Mouse (Mus musculus) spleen, adult 12 weeks (tissue): ENCODE data around the gene Sh3pxd2a.

ENCODE experiments used
- DNase-seq: peaks from one replicate; pipeline ENCODE4 v3.0.0; 2022; ENCODE audit warnings: low spot score

Sh3pxd2a gene

GRCm38 (mm10) chr19:47371521-47371920 is 92.7 kb downstream of the Sh3pxd2a start:
- DNase-seq, result no peak

- DNase-seq, result no peak
Observed at GRCm38 (mm10) chr19:47369008-47369407, 95.2 kb downstream of the Sh3pxd2a start.

DNA sequence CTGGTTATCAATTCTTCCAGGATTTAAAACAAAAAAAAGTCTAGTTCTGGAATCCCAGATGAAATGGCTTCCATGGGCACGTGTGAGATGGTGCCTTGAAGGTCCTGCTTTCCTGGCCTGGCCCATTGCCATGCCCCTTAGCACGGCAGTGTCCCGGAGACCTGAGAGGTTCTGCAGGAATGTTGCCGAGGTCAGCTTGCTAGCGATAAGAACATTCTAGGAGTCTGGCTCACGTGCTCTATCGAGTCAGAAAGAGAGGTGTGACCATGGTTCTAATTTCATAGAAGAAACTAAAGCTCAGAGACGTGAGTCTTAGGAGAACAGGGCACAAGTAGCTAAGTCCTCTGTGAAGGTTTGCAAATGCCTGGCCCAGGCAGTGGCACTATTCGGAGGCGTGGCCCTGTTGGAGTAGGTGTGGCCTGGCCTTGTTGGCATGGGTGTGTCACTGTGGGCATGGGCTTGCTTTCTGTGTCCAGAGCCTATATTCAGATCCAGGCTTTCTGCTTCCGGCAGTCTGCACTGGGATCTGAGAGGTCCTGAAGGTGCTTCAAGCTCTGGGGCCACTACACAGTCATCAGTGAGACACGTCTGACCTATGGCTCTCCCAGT is 96.8 kb downstream of the Sh3pxd2a start:
- no peak for DNase-seq

DNA sequence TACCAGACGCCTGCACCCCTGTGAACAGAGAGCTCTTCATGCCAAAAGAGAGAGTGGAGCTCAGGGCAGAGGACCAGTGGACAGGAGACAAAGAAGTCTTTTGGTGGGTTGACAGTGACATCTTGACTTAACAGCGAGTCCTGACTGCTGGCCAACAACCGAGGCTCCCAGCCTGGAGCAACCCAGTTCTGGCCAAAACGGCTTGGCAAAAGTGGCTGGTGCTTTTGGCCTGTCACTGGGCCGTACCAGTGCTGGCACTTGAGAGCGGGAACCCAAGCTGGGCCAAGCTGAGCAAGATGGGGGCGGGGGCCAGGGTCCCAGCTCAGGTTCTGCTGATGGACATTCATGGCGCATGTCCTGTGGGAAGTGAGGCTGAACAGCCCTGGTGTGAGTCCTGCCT is 97.6 kb downstream of the Sh3pxd2a start:
- DNase-seq, result no peak

- DNase-seq, result no peak
Observed at GRCm38 (mm10) chr19:47363086-47363668, 101.0 kb downstream of the Sh3pxd2a start.

GRCm38 (mm10) chr19:47360921-47361320 is 103.3 kb downstream of the Sh3pxd2a start:
- no peak for DNase-seq

DNA sequence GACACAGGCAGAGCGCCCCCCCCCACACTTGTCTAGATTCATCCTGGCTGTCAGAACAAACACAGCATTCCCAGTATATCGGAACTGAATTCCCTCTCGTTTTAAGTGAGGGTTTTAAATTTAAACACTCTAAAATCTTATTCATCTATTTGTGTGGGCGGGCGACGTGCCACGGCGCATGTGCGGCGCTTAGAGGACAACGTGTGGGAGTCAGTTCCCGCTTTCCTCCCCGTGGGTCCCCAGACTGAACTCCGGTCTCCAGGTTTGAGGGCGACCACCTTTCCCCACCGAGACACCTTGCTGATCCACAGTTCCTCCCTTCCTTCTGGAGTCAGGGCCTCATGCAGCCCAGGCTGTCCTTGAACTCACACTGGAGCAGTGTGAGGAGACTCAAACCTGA is 104.2 kb downstream of the Sh3pxd2a start:
- no peak for DNase-seq

DNA sequence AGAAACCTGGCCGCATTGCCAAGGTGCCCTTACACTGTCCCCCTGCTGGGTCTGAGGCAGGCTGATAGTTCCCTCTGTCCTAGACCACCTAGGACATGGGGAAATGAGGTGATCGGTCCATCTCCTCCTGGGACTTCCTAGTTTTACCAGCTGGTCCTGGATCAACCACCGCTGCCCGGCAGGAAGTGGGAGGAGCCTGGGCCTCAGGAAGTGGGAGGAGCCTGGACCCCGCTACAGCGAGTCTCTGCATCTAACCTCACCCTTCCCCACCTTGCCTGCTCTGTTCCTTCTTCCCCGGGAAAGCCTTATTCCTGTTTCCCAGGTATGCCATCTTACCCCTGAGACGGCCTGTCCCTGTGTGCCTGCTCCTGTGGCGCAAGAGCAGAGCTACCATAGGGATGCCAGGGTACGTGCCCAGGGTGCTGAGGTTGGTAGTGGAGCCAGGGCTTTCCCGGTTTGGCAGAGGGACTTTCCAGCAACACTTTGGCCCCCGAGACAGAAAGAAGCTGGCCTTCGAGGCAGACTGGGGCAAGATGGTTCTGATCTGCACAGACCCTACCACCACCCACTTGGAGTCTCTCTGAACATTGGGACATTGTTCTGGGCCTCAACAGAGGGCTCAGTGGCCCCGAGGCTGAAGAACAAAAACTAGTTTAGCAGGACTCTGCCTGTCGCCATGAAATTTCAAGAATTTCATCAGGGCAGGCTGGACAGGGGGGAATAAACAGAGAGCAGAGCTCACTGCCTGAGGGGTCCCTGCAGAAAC is 104.9 kb downstream of the Sh3pxd2a start:
- no peak for DNase-seq

DNA sequence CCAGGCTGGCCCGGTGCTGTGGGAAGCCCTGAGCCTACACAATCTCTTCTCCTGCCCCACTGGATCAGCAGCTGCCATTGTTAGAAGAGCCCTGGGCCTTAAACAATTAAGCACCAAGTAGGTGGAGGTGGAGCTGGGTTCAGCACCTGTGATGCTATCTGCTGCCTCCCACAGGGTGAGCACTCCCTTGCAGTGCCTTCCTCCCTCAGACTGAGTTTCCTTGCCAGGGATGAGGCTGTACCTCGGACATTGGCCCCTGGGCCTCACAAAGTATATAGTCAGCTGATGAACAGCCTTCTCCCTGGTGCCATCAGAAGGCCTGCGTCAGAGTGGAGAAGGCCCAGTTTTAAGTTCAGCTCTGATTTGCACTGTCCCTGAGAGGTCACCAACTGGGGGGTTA is 106.9 kb downstream of the Sh3pxd2a start:
- DNase-seq, result no peak

DNA sequence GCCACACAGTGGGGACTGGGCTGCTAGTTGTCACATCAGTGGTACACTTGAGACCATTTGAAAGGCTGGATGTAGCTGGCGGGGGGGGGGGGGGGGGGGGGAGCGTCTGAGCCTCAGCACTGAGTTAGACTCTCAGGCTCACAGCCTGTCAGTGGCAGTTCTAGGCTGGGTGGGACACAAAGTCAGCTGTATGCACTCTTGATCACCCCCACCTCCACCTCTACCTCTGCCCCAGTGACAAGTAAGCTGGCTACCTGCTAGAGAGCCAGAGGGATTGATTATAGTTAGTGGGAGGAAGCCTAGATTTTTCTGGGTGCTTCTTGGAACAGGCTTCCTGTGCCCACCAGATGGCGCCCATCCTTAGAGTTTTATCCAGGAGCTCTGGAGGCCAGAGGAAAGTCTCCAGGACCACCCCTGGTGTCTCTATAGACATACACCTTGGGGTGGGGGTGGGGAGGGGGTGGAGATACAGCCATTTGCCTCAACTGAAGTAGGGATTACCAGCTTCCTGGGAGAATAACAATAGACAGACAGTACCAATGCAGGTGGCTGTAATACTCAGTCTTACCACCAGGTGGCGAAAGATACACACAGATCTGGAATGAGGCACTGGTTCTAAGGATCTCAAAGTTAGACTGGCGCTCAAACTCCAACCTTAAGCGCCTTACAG is 107.9 kb downstream of the Sh3pxd2a start:
- DNase-seq, result peak; percentile 58

DNA sequence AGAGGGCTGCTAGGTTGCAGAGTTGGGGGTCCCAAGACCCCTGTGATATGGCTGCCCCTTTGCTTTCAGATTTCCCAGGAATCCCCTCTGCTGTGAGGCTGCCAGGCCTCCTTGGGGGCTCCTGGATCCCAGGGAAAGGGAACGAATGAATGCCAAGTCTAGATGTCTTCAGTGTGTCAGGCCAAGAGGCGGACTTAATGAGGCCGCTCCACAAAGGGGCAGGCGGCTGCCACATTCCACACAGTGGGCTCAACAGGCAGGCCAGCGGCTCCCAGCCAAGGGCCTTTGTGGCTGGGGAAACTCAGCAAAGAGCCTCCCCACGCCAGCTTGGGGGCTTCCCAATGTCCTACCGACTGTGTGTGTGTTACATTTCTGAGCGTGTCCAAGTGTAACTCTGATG is 109.7 kb downstream of the Sh3pxd2a start:
- no peak for DNase-seq

- no peak for DNase-seq
Observed at GRCm38 (mm10) chr19:47349043-47349442, 115.2 kb downstream of the Sh3pxd2a start.

DNA sequence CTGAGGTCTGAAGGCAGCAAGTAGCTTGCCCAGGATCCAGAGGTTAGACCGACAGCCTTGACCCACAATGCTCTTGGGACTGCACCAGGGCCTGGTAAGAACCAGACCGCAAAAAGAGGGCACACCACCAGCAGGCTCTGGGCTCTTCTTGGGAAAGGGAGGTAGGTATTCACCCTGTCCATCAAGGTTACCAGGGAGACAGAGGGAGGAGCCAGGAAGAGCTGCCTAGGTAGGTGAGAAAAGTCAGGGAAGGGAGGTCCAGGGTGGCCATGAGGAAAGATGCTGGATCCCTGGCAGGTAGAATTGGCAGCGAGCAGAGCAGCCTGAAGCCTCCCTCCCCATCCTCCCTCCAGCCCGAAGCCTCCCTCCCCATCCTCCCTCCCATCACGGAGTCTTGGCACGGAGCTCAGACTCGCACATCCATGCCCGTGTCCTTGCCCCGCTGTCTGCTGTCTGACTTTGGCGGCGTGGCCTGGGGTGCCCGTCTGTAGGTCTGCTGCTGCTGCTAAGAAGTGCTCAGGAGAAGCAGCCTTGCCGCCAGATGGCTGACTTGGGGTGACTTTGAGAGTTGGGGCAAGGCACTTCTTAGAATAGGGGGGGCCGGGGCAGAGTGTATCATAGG is 115.7 kb downstream of the Sh3pxd2a start:
- no peak for DNase-seq

GRCm38 (mm10) chr19:47347021-47347643 is 117.1 kb downstream of the Sh3pxd2a start:
- DNase-seq, result no peak

GRCm38 (mm10) chr19:47346606-47347005 is 117.6 kb downstream of the Sh3pxd2a start:
- no peak for DNase-seq

DNA sequence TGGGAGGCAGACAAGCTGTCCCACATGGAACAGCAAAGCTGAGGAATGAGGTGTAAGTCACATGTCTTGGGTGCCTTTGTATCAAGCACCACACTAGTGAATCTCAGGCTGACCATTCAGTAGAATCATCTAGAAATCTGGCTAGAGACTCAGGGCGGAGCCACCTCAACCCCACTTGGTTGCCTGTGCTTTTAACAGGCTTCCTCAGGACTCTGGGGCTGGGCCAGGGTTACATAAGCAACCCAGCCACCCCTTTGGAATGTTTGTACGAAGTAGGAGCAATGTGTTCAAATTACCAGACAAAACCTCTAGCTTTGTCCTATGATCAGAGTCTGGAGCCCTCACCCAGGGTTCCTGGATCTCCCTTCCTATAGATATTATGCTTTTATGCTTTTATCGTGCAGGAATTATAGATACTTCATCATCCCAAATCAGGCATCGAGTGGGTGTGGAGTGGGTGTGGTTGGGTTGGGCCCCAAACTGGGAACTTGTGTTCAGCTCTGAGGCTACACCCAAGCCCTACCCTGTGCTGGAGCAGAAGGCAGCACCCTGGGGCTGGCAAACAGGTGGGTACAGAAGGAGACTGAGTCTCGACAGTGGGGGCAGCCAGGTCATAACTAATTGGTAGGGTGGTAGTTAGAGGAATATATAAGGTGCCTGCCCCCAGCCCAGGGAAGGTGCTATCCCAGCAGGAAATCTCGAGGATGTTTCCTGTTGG is 118.2 kb downstream of the Sh3pxd2a start:
- DNase-seq, result no peak

- no peak for DNase-seq
Observed at GRCm38 (mm10) chr19:47343422-47343821, 120.8 kb downstream of the Sh3pxd2a start.

DNA sequence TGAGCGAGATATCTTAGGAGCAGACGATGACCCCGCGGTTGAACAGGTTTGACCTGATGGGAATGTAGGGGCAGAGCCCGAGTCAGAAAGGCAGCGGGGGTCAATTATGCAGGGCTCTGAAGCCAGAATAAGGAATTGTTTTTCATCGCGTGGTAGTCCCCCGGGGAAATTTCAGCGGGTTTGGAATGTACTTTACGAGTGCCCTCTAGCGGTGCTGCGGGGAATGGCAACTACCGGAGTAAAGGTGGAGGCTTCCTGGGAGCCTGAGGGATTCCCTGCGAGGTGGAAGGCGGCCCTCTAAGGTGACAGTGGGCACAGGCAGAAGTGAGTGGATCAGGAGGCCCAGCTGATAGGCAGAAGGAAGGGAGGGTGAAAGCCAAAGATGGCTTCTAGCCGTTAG is 125.0 kb downstream of the Sh3pxd2a start:
- peak; percentile 50 for DNase-seq

- no peak for DNase-seq
Observed at GRCm38 (mm10) chr19:47338396-47339164, 125.6 kb downstream of the Sh3pxd2a start.

GRCm38 (mm10) chr19:47337743-47338142 is 126.5 kb downstream of the Sh3pxd2a start:
- DNase-seq, result peak; percentile 59
